Mouse (Mus musculus): ENCODE measurements around the gene Krt6b. TPM values are rescaled to one million over a fixed set of nuclear protein-coding genes. Genes with fewer than 3 reads are reported as not detected.
"Not testable (repeated sequence)": the region's sequence is repeated elsewhere in the genome, so short reads cannot be mapped to it uniquely, and the experiment has no call there.

Krt6b gene
- polyA plus RNA-seq, 1 experiment from 2014 or later, result not detected

DNA sequence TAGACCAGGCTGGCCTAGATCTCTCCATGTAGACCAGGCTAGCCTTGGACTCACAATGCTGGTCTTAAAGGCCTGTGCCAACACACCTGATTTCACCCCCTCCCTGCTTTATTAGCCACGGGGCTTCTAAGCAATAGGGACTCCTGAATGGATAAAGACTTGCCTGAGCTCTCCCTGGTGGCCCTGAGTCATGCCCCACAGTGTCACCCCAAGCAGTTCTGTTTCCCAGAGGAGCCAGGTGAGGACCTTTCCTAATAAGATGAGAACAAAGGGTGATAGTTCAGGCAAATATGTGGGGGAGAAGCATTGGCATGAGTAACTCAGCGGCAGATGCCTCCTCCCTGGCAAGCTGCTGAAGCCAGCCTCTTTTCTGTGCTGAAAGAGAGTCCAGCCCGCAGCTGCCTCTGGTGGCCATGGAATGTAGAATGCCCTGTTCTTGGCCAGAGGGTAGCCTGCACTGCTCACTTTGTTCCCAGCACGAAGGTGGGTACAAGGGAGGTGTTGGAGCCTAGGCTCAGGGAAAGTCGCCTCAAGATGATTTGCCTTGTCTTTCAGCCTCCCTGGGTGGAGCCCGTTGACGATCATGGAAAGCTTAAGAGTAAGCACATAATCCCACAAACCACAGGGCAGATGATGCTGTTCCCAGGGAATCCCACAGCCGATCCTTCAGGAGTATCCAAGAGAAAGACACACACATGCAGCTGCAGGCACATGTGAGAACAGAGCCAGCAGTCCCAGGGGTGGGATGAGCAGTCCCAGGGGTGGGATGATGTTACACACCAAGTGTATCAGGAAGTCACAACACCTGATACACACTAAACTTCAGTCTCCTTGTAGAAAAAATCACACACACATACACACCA, 17.5 kb upstream of the Krt6b start:
- H3K4me3 ChIP-seq, result no peak overlapping the region
- H3K27ac ChIP-seq, result no peak overlapping the region
- no peak overlapping the region for H3K4me2 ChIP-seq
- H3K27me3 ChIP-seq, result no peaks in the 10 kb centered on the region
- no peak for ATAC-seq (ENCODE audit: borderline replicate concordance, extremely low read depth, low FRiP score, low TSS enrichment)
- no peaks in the 10 kb centered on the region for H3K36me3 ChIP-seq
- H3K9me3 ChIP-seq, result no peaks in the 10 kb centered on the region
- WGBS, result 69% methylated on average over 8 of the region's 8 CpGs
- H3K4me1 ChIP-seq, result no peaks in the 10 kb centered on the region
- H3K9ac ChIP-seq, result no peak overlapping the region

DNA sequence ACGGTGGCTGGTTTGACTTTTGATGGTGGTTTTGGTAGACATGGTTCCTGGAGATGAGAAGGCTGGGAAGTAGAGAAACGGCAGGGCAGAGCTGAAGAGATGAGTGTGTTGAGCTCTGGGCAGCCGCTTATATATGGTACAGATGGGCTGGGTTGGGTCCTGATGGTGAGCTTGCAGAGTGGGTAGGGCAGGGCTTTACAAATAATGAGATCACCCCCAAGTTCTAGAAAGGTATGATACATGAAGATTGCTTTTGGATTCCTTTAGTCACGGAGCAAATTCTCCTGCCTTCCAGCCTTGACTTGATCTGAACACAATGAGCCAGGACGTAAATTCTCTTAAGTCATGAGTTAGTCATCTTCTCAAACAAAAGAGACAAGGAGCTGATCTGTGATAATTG, 14.1 kb upstream of the Krt6b start, which contains the start of gene Krt6a:
Krt6a (minus strand) TSS at position 101 of the 400 bp plus-strand sequence.
- no peak for ATAC-seq (ENCODE audit: borderline replicate concordance, extremely low read depth, low FRiP score, low TSS enrichment)
- Histone ChIP-seq H3K27me3 (no peaks in the 10 kb centered on the region), H3K9me3 (no peaks in the 10 kb centered on the region), H3K4me3 (no peak within 1 kb of the TSS), H3K36me3 (no peaks in the 10 kb centered on the region), H3K9ac (no peak within 1 kb of the TSS), H3K27ac (no peak within 1 kb of the TSS), H3K4me2 (no peak within 1 kb of the TSS), H3K4me1 (no peaks in the 10 kb centered on the region)
- WGBS, result 73% methylated on average over 5 of the region's 5 CpGs

DNA sequence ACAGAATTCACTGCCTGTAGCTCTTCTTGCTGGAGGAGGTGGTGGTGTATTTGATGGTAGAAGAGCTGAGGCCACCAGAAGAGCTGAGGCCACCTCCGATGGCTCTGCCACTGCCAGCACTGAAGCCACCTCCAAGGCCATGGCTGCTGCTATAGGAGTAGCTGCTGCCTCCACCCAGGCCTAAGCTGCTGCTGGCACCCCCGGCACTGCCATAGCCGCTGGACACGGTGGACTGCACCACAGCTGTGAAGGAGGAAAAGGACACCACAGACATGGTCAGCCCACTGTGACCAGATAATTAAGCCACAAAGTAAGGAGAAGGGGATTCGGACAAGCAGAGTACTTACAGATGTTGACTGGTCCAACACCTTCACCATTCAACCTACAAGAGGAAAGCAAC, 10.4 kb upstream of the Krt6b start:
- H3K27me3 ChIP-seq; H3K9ac ChIP-seq; H3K9me3 ChIP-seq; H3K4me1 ChIP-seq; H3K4me2 ChIP-seq; ATAC-seq (ENCODE audit: borderline replicate concordance, extremely low read depth, low FRiP score, low TSS enrichment); H3K36me3 ChIP-seq; H3K4me3 ChIP-seq; H3K27ac ChIP-seq: not testable (repeated sequence)
- WGBS, result 80% methylated on average over 5 of the region's 5 CpGs

DNA sequence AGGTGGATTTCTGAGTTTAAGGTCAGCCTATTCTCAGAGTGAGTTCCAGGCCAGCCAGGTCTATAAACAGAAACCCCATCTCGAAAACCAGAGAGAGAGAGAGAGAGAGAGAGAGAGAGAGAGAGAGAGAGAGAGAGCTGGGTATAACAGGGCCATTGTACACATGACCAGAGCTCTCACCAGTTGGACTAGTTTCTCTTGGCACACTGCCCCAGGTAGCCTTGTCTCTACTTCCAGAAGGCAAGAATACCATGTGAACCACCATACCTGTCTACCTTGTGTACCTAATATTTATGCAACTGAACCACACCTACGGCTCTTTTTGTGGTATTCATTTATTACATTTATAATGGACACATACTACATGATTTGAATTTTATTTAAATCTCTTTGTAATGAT, 8.1 kb upstream of the Krt6b start:
- no peak overlapping the region for H3K27ac ChIP-seq
- no peak overlapping the region for H3K9ac ChIP-seq
- H3K4me2 ChIP-seq, result no peak overlapping the region
- 51% methylated on average over 2 of the region's 2 CpGs for WGBS
- no peak overlapping the region for H3K4me3 ChIP-seq
- H3K4me1 ChIP-seq, result no peaks in the 10 kb centered on the region
- no peaks in the 10 kb centered on the region for H3K9me3 ChIP-seq
- no peaks in the 10 kb centered on the region for H3K27me3 ChIP-seq
- no peaks in the 10 kb centered on the region for H3K36me3 ChIP-seq
- no peak for ATAC-seq (ENCODE audit: borderline replicate concordance, extremely low read depth, low FRiP score, low TSS enrichment)

DNA sequence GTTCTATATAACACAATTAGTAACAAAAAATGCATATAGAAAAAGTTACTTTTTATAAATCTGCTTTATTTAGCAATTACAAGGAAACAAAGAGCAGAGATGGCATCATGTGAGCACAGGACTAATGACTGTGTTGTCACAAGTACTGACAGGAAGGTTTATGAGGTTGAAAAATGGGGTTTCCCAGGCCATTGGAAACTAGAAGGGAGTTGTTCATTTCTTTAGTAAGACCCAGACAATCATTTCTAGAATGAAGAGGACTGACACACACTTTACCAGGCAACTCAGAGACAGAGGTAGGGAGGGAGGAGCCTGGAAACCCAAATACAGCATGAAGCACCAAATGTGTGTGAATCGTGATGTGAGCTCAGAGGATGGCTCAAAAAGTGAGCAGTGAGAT, 4.1 kb downstream of the Krt6b start:
- Histone ChIP-seq H3K4me3 (no peak overlapping the region), H3K27me3 (no peaks in the 10 kb centered on the region), H3K4me1 (no peaks in the 10 kb centered on the region), H3K9ac (no peak overlapping the region), H3K4me2 (no peak overlapping the region), H3K27ac (no peak overlapping the region), H3K36me3 (no peaks in the 10 kb centered on the region), H3K9me3 (no peaks in the 10 kb centered on the region)
- no peak for ATAC-seq (ENCODE audit: borderline replicate concordance, extremely low read depth, low FRiP score, low TSS enrichment)
- WGBS, result 74% methylated on average over 1 of the region's 1 CpGs

DNA sequence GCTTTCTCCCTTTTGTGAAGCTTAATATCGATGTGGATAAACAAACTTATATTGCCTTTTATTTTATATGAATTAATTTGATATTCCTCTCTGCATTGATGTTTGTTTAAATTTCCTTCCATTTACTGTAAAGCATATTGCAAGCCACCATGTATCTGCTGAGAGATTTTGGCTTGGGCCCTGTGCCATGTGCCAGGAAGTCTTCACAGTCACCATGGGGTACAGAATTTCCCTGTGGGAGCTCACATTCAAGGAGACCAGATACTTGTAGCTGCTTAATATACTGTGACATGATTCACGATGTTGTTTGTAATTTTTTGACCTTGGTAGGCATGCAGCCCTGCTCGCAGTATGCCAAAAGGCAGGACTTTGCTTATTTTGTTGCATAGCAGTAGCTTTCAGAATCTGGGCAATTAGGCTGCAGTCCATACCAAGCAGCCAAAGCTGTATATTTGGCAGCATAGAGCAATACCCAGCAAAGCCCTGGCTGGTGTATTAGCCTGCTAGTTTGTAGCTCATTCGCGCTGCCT, 27.3 kb downstream of the Krt6b start:
- 82% methylated on average over 5 of the region's 5 CpGs for WGBS
- ATAC-seq (ENCODE audit: borderline replicate concordance, extremely low read depth, low FRiP score, low TSS enrichment), result no peak

DNA sequence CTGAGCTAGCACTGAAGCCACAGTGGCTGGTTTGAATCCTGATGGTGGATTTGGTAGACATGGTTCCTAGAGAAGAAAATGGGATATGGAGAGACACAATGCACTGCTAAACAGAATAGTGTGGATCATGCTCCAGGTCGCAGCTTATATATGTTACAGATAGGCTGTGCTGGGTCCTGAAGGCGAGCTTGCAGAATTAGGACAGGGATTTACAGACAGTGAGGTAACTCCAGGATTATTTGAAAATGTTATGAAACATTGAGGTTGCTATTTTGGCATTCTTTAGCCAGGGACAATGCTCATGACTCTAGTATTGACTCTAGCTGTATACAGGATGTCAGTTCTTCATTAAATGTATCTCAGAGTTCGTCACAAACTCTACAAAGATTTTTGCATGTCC, 32.8 kb downstream of the Krt6b start, which contains the start of gene Gm5478:
Gm5478 (minus strand) TSS at position 101 of the 400 bp plus-strand sequence.
- Histone ChIP-seq H3K4me3 (no peak within 1 kb of the TSS), H3K36me3 (no peaks in the 10 kb centered on the region), H3K27ac (no peak within 1 kb of the TSS), H3K9ac (no peak within 1 kb of the TSS), H3K4me1 (no peaks in the 10 kb centered on the region), H3K4me2 (no peak within 1 kb of the TSS), H3K27me3 (no peaks in the 10 kb centered on the region), H3K9me3 (no peaks in the 10 kb centered on the region)
- 59% methylated on average over 3 of the region's 3 CpGs for WGBS
- ATAC-seq (ENCODE audit: borderline replicate concordance, extremely low read depth, low FRiP score, low TSS enrichment), result no peak

More for the DNA sequence above, 27.3 kb downstream of the Krt6b start:
- no peaks in the 10 kb centered on the region for H3K36me3 ChIP-seq
- H3K27ac ChIP-seq, result no peak overlapping the region
- no peak overlapping the region for H3K4me3 ChIP-seq
- H3K4me1 ChIP-seq, result no peaks in the 10 kb centered on the region
- H3K27me3 ChIP-seq, result no peaks in the 10 kb centered on the region
- no peak overlapping the region for H3K4me2 ChIP-seq
- no peaks in the 10 kb centered on the region for H3K9me3 ChIP-seq
- H3K9ac ChIP-seq, result no peak overlapping the region

DNA sequence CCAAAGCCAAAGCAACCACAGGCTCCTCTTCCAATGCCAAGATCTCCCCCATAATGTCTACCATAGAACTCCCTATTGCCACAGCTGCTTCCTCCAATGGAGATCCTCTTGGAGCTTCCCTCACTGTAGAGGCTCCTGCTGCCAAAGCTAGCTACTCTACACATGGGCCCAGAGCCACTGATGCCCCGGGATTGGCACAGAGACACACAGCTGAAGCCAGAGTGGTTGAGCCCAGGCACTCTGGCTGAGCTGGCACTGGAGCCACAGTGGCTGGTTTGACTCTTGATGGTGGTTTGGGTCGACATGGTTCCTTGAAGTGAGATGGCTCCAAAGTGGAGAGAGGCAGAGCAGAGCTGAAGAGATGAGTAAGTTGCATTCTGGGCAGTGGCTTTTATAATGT, 52.2 kb downstream of the Krt6b start, which contains the start of gene Gm5414:
Gm5414 (minus strand) TSS at position 305 of the 400 bp plus-strand sequence.
- H3K4me3 ChIP-seq, result no peak within 1 kb of the TSS
- no peaks in the 10 kb centered on the region for H3K4me1 ChIP-seq
- no peaks in the 10 kb centered on the region for H3K9me3 ChIP-seq
- no peaks in the 10 kb centered on the region for H3K36me3 ChIP-seq
- no peak within 1 kb of the TSS for H3K9ac ChIP-seq
- ATAC-seq (ENCODE audit: borderline replicate concordance, extremely low read depth, low FRiP score, low TSS enrichment), result no peak
- no peaks in the 10 kb centered on the region for H3K27me3 ChIP-seq
- H3K27ac ChIP-seq, result no peak within 1 kb of the TSS
- WGBS, result 68% methylated on average over 2 of the region's 2 CpGs
- H3K4me2 ChIP-seq, result no peak within 1 kb of the TSS

Small RNA genes within 50 kb of the gene (microRNA-seq; reads per million reads assigned to microRNA genes)
- gene Gm44323, result not detected
- not detected for gene Gm44342
- not detected for gene Gm44383
- not detected for gene Gm44479

Other genes with a start within 250 kb of the Krt6b start
- 0.38 and 0.39 TPM in 2 replicates for gene Krt87, start 241.5 kb downstream of the Krt6b start, polyA plus RNA-seq (2015; fragmentation: Nextera tagmentation; extraction: Ambion mirVana)
- gene Krt88, start 232.5 kb downstream of the Krt6b start, polyA plus RNA-seq (2015; fragmentation: Nextera tagmentation; extraction: Ambion mirVana), result not detected in 2 replicates
- gene Krt81, start 216.5 kb downstream of the Krt6b start, polyA plus RNA-seq (2015; fragmentation: Nextera tagmentation; extraction: Ambion mirVana), result not detected in 2 replicates
- not detected in 2 replicates for gene Krt86, start 206.8 kb downstream of the Krt6b start, polyA plus RNA-seq (2015; fragmentation: Nextera tagmentation; extraction: Ambion mirVana)
- gene Krt83, start 188.8 kb downstream of the Krt6b start, polyA plus RNA-seq (2015; fragmentation: Nextera tagmentation; extraction: Ambion mirVana), result 0.13 TPM in 1 of 2 replicates, not detected in the other
- not detected in 2 replicates for gene Gm49425, start 163.0 kb downstream of the Krt6b start, polyA plus RNA-seq (2015; fragmentation: Nextera tagmentation; extraction: Ambion mirVana)
- gene Krt84, start 147.5 kb downstream of the Krt6b start, polyA plus RNA-seq (2015; fragmentation: Nextera tagmentation; extraction: Ambion mirVana), result not detected in 2 replicates
- gene Krt82, start 129.6 kb downstream of the Krt6b start, polyA plus RNA-seq (2015; fragmentation: Nextera tagmentation; extraction: Ambion mirVana), result not detected in 2 replicates
- 0.05 TPM in 1 of 2 replicates, not detected in the other for gene Krt90, start 117.3 kb downstream of the Krt6b start, polyA plus RNA-seq (2015; fragmentation: Nextera tagmentation; extraction: Ambion mirVana)
- 0.05 and 0.14 TPM in 2 replicates for gene Krt75, start 106.4 kb downstream of the Krt6b start, polyA plus RNA-seq (2015; fragmentation: Nextera tagmentation; extraction: Ambion mirVana)
- not detected in 2 replicates for gene Gm5414, start 52.1 kb downstream of the Krt6b start, polyA plus RNA-seq (2015; fragmentation: Nextera tagmentation; extraction: Ambion mirVana)
- not detected in 2 replicates for gene Gm5478, start 32.9 kb downstream of the Krt6b start, polyA plus RNA-seq (2015; fragmentation: Nextera tagmentation; extraction: Ambion mirVana)
- gene Krt6a, start 14.0 kb upstream of the Krt6b start, polyA plus RNA-seq (2015; fragmentation: Nextera tagmentation; extraction: Ambion mirVana), result 0.39 and 1.5 TPM in 2 replicates
- gene Krt5, start 32.6 kb upstream of the Krt6b start, polyA plus RNA-seq (2015; fragmentation: Nextera tagmentation; extraction: Ambion mirVana), result 4.7 and 11.1 TPM in 2 replicates
- gene Krt71, start 62.8 kb upstream of the Krt6b start, polyA plus RNA-seq (2015; fragmentation: Nextera tagmentation; extraction: Ambion mirVana), result not detected in 2 replicates
- not detected in 2 replicates for gene Krt72, start 106.2 kb upstream of the Krt6b start, polyA plus RNA-seq (2015; fragmentation: Nextera tagmentation; extraction: Ambion mirVana)
- not detected in 2 replicates for gene Krt73, start 122.1 kb upstream of the Krt6b start, polyA plus RNA-seq (2015; fragmentation: Nextera tagmentation; extraction: Ambion mirVana)
- not detected in 2 replicates for gene Krt2, start 137.9 kb upstream of the Krt6b start, polyA plus RNA-seq (2015; fragmentation: Nextera tagmentation; extraction: Ambion mirVana)
- gene Krt1, start 170.5 kb upstream of the Krt6b start, polyA plus RNA-seq (2015; fragmentation: Nextera tagmentation; extraction: Ambion mirVana), result 0.54 and 0.55 TPM in 2 replicates
- not detected in 2 replicates for gene Krt77, start 189.4 kb upstream of the Krt6b start, polyA plus RNA-seq (2015; fragmentation: Nextera tagmentation; extraction: Ambion mirVana)
- gene Krt76, start 212.6 kb upstream of the Krt6b start, polyA plus RNA-seq (2015; fragmentation: Nextera tagmentation; extraction: Ambion mirVana), result not detected in 2 replicates
- 13.3 and 18.4 TPM in 2 replicates for gene Krt4, start 244.4 kb upstream of the Krt6b start, polyA plus RNA-seq (2015; fragmentation: Nextera tagmentation; extraction: Ambion mirVana)